Mouse (Mus musculus) gastrocnemius, adult 18-20 months (tissue): ENCODE measurements at regions not wholly inside any gene's neighbourhood (a gene's known extent, or its start where the extent isn't known, plus 50 kb on each side); places are given as distances from the start of the nearest gene placed in this dataset.

Experiments used
- DNase-seq: peaks from one replicate; pipeline ENCODE4 v3.0.0; 2021; ENCODE audit warnings: low spot score

DNA sequence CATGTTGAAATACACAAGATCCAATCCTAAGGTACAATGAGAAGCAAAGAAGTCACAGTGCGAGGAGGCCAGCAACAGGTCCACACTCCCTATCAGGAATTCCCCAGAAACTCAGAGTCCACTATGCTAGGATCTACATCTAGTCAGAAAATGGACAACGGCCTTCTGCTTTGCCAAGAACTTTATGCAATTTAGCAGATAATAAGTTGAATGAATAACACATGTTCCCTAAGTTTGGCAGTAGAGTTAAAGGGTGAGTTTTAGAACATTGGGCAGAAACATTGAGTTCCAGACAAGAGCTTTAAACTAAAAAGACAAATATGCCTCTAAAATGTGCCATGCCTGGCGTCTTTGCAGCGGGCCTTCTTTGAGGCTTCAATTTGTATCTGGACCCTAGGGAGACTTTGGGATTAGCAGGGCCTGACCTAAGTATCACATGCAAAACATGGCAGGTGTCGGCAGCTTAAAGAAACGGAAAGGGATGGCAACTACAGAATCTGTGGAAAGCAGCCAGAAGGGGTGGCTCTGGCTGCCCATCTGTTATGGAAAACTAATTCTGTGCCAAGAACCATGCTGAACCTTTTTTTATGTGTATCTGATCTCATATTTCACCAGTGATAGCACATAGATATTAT, 600.6 kb upstream of the Nox3 start:
- peak; percentile 33 for DNase-seq

DNA sequence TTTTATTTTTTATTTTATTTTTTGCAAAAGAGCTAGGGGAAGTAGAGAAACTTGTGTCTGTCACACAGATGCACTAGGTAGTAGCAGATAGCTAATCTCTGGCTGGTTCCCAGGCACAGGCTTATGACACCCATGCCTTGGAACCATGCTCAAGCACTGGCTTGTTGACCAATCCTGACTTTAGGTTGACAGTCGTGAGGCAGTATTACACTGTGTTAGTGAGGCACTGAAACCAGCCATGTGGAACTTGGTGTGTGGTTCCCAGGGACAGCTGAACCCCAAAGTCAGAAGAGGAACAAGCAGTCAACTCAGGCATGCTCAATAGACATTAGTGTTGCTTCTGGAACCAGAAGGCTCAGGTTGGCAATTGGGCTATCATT, 601.1 kb upstream of the Nox3 start:
- DNase-seq: peak; percentile 33

DNA sequence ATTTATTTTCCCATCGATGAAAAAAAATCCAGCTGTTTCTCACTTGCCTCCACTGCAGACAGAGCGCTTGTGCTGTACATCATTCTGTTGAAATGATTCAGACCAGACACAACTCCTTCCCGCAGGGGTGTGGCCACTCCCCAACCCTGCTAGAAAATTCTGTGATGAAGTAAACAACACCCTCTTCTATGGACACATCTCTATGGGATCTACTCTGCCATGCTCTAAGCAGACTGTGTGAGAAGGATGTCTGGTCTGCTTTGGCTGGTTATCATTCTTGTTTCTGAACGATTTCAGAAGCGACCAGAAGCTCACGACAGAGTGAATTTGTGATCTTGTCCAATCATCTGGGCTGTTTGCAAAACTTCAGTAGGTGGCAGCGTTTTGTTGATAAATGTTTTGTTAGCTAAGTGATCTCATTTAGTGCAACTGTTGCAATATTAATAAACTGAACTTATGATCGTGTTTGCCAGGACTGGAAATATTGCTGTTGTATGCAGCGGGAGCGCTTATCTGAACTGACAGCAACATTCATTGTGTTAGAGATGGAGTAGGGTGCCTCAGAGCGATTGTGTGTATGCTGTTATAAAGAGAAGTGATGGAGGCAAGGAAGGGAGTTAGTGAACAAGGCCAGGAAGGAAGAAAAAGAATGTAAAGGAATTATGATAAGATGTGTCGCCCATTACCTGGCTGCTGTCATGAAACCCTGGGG, 605.2 kb upstream of the Nox3 start:
- DNase-seq: no peak

DNA sequence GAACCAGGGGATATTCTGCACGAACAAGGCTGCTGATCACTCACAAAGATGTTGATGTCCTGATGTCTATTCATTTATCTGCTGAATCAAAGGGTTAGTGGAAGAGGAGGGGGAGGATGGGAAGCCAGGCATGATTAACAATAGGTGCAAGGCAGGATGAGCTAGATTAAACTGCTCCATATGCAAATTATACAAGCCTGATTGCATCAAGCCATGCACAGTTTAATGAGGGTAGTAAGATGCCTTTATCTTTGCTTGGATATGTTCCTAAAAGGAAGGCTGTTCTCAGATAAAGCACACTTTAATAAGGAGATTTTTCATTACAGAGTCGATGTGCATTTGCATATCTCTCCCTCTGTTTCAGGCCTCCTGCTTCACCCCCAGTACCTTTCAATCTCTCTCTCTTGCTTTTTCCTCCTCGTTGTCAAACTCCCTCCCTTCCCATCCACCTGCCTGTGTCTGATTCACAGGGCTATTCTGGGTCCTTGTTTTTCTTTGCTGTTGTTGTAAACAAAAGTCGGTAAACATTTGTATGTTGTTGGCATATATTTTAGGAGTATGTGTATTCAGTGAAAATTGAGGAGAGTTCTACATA, 615.8 kb upstream of the Nox3 start:
- no peak for DNase-seq

DNA sequence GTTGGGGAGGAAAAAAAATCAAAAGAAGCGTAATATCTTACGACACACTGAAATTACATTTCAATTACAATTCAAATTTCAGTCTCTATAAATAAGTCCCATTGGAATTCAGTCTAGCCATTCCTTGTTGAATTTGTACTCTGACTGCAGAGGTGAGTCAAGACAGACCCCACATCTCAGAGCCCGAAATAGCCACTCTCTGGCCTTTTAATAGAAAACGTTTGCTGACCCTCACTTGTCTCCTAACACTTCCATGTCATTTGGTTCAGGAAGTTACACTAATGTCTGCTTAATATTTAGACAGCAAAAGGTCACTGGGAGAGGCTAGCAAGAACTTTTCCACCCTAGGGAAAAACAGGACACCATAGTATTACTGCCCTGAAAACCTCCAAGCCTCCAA, 623.1 kb upstream of the Nox3 start:
- no peak for DNase-seq

GRCm38 (mm10) chr17:4328810-4329209, 632.7 kb upstream of the Nox3 start:
- no peak for DNase-seq

DNA sequence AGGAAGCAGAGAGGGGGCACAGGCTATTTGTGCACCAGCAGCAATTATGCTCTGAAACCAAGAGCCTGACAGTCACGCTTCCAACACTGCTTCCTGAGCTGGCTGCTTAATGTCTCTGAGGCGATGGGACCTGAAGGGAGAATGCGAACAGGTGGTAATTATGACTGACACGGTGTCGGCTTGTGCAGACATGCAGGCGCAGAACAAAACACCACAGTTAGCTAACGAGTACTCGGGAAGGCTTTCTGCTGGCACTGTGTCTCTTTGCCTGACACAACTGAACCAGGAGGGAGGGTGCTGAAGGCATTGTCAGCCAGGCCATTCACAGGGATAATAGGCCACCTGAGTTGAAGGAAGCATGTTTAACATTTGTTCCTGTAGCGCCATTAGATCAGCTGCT, 635.6 kb upstream of the Nox3 start:
- no peak for DNase-seq

- no peak for DNase-seq
Measured at GRCm38 (mm10) chr17:4333091-4333490, 637.0 kb upstream of the Nox3 start.

DNA sequence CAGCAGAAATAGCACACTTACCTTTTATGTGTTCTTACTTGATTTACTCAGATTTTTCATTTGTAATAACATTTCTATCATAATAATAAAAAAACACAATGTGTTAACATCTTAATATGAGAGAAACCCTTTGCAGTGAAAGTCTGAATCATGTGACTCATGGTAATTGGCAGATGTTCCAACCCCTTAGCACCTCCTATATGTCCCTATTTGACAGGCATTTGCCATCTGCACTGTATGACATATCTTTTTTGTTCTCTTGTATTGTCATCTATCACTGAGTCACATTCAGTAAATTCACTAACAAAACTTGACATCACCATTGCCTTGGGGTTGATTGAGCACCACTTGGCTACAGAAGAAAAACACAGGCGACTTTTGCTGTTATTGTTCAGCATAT, 641.1 kb upstream of the Arid1b start:
- no peak for DNase-seq

DNA sequence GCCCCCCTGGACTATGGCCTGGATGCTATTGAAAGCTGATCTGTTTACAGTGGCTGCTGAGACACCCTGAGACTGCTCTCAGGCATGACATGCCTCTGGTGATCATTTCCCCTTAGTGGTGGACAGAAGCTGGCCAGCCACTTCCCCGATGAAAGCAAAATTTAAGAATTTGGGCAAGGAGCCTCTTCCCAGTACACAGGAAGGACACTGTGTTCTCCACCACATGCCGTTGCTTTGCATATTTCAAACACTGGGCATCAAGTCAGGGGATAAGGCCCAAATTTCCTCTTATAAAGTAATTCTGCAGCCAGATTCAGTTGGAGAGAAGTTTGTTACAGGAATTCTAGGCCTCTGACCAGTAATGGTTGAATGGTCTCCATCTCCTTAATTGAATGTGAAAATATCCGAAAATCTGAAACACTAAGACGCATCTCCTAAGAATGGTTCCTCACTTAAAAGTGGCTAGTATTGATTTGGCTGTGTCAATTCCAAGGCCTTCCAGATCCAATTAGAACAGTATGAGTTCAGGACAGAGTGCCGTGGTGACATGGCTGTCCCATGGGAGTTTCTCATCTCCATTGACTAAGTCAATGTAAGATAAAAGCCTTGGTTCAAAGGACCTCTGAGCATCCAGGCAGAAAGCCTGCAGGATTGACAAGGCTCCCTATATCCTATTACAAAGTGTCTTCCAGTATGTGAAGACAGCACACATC, 638.5 kb upstream of the Arid1b start:
- peak; percentile 64 for DNase-seq

- DNase-seq: no peak
Measured at GRCm38 (mm10) chr17:4360413-4361320, 633.5 kb upstream of the Arid1b start.

DNA sequence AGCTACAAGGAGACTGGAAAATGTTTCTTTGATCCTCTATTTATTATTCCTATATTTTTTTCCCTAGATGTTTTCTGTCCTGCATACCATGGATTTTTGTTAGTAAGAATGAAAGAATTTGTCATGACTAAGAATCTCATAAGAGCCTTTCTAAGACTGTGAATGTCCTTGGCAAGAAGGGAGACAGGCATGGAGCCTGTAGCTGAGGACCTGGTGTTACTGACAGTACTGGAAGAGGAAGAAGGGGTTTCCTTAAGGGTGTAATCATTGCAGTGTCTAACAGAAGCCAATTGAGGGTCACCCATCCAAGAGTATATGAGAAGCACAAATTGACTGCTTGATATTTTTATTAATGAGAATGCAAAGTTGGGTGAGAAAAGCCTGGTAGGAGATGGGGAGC, 628.3 kb upstream of the Arid1b start:
- no peak for DNase-seq

- DNase-seq: no peak
Measured at GRCm38 (mm10) chr17:4380449-4380848, 613.7 kb upstream of the Arid1b start.

DNA sequence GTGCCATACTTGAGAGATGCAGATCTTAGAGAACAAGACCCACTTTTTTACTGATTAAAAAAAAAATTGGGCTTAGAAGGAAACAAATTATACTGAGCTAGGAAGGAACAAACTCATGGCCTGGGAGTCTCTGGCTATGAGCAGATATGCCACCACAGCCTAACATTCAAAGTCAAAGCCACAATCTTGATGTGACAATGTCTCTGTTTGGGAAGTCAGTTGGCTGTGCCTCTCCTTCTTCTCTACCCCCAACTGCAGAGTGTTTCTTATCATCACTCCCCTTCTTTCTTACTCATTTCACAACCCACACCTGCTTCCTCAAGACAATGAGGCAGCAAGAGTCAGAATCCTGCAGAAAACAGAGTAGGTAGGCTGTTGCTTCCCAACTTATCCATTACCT, 613.3 kb upstream of the Arid1b start:
- no peak for DNase-seq

DNA sequence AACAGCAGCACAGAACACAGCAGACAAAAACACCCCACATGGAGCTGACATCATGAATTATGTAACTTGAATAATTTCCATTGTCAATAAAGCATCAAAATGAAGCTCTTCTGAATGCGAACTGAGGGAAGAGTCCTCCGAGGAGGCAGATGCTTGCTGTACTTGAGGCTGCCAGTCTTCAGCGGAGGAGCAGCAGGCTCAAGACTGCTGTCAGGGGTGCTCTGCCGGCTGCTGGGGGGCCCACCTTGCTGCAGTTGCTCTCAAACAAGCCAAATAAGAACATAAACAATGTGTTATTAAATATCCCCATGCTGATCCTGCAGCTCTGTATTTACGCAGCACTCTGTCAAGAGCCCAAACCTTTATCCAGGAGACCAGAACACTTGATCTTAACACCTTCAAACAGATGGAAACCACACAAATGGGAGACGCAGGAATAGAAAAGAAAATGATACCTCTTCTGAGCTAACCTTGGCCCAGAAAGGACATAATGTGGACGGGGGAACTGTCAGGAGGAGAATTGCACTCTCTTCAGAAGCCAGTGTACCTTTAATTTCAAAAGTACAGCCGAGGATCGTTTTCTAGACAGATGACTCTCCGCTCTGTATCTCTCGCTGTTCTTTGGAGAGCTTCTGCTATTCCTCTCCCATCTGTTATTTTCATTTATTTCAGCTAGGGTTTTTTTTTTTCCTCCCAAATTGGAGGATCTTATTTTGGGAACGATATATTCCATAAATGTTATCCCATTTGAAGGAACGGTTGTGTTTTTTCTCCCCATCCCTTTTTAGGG, 612.0 kb upstream of the Arid1b start:
- DNase-seq: no peak

GRCm38 (mm10) chr17:4382716-4383115, 611.4 kb upstream of the Arid1b start:
- no peak for DNase-seq

GRCm38 (mm10) chr17:4387616-4388015, 606.5 kb upstream of the Arid1b start:
- no peak for DNase-seq

GRCm38 (mm10) chr17:4390012-4390411, 604.1 kb upstream of the Arid1b start:
- DNase-seq: no peak

DNA sequence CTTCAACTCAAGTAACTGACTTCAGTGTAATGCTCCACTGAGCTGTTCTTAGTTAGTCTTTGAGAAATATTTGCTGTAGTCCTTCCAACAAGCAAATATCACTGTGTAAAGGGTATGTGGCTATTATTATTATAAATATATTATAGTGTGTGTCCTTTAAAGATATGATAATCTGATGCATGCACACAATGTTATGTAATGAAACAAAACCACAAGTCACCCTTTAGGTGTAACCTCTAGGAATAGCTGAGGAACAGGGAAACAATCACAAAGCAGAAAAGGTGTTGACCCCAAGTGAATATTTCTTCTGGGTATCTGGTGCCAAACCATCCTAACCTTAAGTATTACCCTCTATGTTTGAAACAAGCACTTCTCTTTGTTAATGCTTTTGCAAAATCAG, 603.6 kb upstream of the Arid1b start:
- DNase-seq: no peak

GRCm38 (mm10) chr17:4391210-4391609, 602.9 kb upstream of the Arid1b start:
- no peak for DNase-seq

- DNase-seq: no peak
Measured at GRCm38 (mm10) chr17:4396119-4396518, 598.0 kb upstream of the Arid1b start.
